Mouse (Mus musculus): ENCODE measurements around the gene D7Ertd443e.

D7Ertd443e gene

DNA sequence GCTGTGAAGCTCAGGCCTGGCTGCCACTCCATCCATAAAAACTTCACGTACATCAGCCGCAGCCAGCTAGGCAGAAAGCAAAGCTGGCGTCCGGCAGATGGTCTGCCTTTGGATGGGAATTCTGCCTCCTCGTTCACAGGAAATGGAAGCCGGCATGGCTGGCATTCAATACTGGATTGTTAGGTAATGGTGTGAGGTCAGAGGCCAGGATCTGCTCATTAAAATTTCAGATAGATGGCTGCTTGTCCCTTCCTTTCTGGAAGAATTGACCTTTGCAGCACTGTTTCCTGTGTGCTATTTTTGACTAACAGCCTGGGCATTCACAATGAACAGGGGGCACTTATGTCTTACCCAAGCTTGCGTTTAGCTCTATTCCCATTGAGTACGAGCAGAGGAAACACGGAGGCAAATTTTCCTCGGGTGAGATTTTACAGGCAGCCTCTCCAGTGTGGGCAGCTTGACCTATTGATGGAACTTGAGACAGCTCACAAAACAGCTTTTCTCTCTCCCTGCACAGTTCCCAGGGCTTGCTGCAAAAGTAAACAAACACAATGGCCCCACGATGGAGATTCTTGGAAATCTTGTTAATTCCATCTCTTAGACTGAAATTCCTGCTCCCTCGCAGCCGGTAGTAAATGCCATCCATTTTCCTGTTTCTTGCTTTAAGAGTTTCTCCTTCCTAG lies 157.5 kb downstream of the D7Ertd443e start:
- no peak for DNase-seq (ENCODE audit: low read depth, low spot score)

DNA sequence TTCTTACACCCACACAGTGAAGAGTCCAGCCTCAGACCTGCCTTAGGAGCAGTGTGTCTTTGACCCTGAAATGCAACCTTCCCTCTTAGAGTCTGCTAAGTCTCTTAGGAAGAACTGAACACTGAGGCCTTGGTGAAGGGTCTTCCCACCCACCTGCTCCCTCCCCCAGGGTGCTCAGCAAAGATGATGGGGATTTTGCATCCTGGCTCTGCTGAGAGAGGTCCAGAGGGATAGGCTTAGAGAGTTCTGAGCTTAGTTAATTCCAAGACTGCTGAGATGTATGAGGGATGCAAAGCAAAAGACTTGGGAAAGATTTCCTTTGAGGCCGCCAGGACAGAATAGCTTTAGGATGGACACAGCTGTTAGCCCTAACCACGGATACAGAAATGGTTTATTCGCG lies 158.4 kb downstream of the D7Ertd443e start:
- no peak for DNase-seq (ENCODE audit: low read depth, low spot score)

DNA sequence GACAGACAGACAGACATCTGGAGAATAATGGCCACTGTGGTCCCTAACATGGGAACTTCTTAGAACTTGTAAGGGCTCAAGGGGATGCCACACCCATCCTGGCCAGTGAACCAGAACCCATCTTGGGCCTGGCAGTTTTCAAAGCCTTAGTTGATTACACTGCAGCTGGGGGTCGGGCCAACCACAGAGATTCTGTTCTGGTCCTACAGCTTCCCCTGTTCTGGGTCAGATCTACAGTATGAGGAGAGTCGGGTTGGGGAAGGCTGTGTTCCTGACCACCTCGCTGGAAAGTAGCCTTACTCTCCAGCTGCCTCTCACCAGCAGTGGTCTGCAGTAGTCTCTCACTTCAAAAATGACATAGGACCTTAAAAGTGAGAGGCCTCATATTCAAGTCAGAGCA lies 159.2 kb downstream of the D7Ertd443e start:
- DNase-seq (ENCODE audit: low read depth, low spot score): no peak

DNA sequence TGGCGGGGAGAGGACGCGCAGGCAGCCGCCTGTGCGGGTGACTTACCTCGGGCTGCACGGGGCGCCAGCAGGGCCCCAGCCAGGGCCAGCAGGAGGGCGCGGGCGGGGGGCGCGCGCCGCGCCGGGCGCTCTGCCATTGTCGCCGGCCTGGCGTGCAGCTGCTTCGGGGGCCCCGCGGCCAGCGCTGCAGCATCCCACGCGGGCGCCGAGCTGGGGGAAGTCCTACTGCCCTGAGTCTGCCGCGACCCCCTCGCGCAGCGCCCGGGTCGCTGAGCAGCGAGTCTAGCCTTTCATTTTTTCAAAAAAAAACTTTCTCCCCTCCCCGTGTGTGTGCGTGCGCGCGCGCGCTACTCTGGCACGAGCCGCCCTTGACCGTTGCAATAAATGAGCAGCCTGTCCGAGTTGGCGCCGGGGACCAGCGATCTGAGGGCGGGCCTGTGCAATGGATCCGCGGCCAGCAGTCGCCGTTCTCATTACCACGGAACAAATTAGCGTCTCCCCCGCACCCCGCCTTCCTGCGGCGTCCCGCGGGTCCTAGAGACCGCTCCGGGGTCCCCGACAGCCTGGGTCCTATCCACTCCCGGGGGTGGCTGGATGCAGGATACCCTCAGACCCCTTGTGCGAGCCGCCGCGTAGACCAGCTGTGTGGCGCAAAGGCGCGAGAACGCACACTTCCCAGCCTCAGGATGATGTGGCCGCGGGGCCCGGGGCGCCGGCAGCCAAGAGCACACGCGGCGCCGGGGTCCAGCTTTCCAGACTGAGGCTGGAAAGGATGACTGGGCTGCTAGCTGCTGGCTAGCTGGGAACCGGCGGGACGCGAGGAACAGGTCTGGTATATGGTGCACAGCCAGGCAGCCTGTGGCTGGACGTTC lies 160.5 kb downstream of the D7Ertd443e start:
- no peak for DNase-seq (ENCODE audit: low read depth, low spot score)

DNA sequence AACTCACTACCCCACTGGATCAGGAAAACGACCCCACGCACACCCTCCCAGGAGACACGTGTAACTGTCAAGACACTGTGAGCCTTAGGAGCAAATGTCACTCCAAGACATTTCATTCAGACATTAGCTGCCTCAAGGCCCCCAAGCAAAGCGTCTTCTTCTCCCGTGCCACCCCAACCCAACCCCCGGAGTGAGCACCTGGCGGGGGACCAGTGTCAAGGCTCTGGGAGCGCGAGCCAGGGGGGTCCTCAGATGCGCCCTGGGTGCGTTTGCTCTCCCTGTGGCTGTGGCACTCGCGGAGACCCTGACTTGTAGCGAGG lies 161.1 kb downstream of the D7Ertd443e start:
- DNase-seq (ENCODE audit: low read depth, low spot score): no peak

DNA sequence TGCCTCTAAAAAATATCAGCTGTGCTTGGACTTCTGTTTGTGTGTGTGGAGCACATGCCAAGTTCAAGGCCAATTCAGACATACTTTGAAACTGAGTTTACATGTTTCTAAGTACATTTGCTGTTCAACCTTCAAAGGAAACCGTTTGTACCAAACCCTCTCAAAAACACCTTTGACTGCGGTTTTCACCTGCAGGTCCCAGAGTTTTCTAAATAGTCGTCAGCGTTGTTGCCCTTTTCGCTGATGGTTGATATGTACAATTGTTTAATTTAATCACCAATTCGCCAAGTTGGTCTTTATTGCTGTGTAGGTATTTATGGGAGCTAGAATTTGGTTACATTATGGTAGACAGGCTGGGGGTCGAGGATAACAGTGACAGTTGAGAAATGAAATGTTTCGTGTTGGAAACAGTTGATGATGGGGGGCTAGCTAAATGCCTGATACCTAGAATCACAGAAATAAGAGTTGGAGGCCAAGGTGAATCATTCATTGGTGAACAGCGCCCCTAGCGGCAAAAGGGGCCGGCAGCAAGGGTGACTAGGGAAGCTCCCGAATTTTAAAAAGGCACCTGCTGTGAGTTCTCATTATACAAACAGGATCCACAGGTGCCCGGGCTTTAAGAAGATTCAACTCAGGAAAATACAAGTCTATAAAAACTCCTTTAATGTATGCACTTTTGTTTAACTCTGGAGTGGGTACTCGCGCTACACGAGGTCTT lies 161.9 kb downstream of the D7Ertd443e start:
- no peak for DNase-seq (ENCODE audit: low read depth, low spot score)
